Mouse (Mus musculus) A20 (cell line): ENCODE data around the gene Lrmp.
A peak's percentile ranks its signal among the peaks of the same experiment; 100 is the strongest.
"Not testable (repeated sequence)": the region's sequence is repeated elsewhere in the genome, so short reads cannot be mapped to it uniquely, and the experiment has no call there.

Experiments used
- DNase-seq: peaks from one replicate; pipeline ENCODE4 v3.0.0-alpha.2; 2011; ENCODE audit warnings: low read depth, low spot score

Lrmp gene

GRCm38 (mm10) chr6:145104241-145104939 is 11.1 kb upstream of the Lrmp start:
- DNase-seq: peak; percentile 44

GRCm38 (mm10) chr6:145105439-145105838 is 10.0 kb upstream of the Lrmp start:
- no peak for DNase-seq

- peak; percentile 35 for DNase-seq
These were observed 9.2 kb upstream of the Lrmp start for GRCm38 (mm10) chr6:145106163-145106842.

- DNase-seq: no peak
These were observed 4.7 kb upstream of the Lrmp start for GRCm38 (mm10) chr6:145110786-145111185.

- no peak for DNase-seq
These were observed 2.6 kb upstream of the Lrmp start for GRCm38 (mm10) chr6:145112865-145113264.

GRCm38 (mm10) chr6:145114561-145114960 is 892 bp upstream of the Lrmp start:
- DNase-seq: no peak

GRCm38 (mm10) chr6:145116098-145116672 is 732 bp downstream of the Lrmp start:
- peak; percentile 84 for DNase-seq

- DNase-seq: no peak
These were observed 4.6 kb downstream of the Lrmp start for GRCm38 (mm10) chr6:145120086-145120485.

- peak; percentile 89 for DNase-seq
These were observed 5.5 kb downstream of the Lrmp start for GRCm38 (mm10) chr6:145120787-145121589.

GRCm38 (mm10) chr6:145121590-145122420 is 6.4 kb downstream of the Lrmp start:
- DNase-seq: peak; percentile 92

- DNase-seq: peak; percentile 73
These were observed 7.1 kb downstream of the Lrmp start for GRCm38 (mm10) chr6:145122423-145123059.

GRCm38 (mm10) chr6:145123136-145124060 is 7.9 kb downstream of the Lrmp start:
- DNase-seq: peak; percentile 76

- DNase-seq: no peak
These were observed 9.2 kb downstream of the Lrmp start for GRCm38 (mm10) chr6:145124621-145125020.

- no peak for DNase-seq
These were observed 10.2 kb downstream of the Lrmp start for GRCm38 (mm10) chr6:145125591-145126113.

- DNase-seq: peak; percentile 23
These were observed 12.2 kb downstream of the Lrmp start for GRCm38 (mm10) chr6:145127652-145128051.

GRCm38 (mm10) chr6:145129563-145129962 is 14.1 kb downstream of the Lrmp start:
- DNase-seq: peak; percentile 33

GRCm38 (mm10) chr6:145131991-145132390 is 16.5 kb downstream of the Lrmp start:
- no peak for DNase-seq

GRCm38 (mm10) chr6:145132969-145133368 is 17.5 kb downstream of the Lrmp start:
- DNase-seq: not testable (repeated sequence)

GRCm38 (mm10) chr6:145135295-145135694 is 19.8 kb downstream of the Lrmp start:
- no peak for DNase-seq
